Mouse (Mus musculus): Measurements from ENCODE around the gene Prrx2. TPM values are rescaled to one million over a fixed set of nuclear protein-coding genes. Genes with fewer than 3 reads are reported as not detected.
A peak's percentile ranks its signal among the peaks of the same experiment; 100 is the strongest.

Gene Prrx2
- polyA plus RNA-seq, 1 experiment from 2014 or later = 4.3 TPM

- no peaks in the 10 kb centered on the region for H3K27me3 ChIP-seq (replicated peaks; ENCODE audit: insufficient read depth, low read length)
- TF ChIP-seq CTCF (IDR thresholded peaks at IDR 0.05) (no peak), EP300 (IDR thresholded peaks at IDR 0.05) (no peak)
- no peak overlapping the region for H3K4me2 ChIP-seq (replicated peaks; ENCODE audit: low read depth, low read length)
- 80% methylated on average over 1 of the region's 1 CpGs for WGBS
- H3K4me1 ChIP-seq (ENCODE audit: insufficient read depth, low read depth, low read length) = no peaks in the 10 kb centered on the region
- no peak overlapping the region for H3K4me3 ChIP-seq (ENCODE audit: low read depth, low read length)
- no peaks in the 10 kb centered on the region for H3K9me3 ChIP-seq (ENCODE audit: low read length)
- ATAC-seq = no peak
- no peak overlapping the region for H3K9ac ChIP-seq (replicated peaks; ENCODE audit: low read depth)
- H3K36me3 ChIP-seq (ENCODE audit: insufficient read depth, low read length) = 0 out of 2 replicates have a peak, but pooled peaks cover 7% of the 10 kb centered on the region
- DNase-seq (ENCODE audit: low spot score) = no peak
- no peak overlapping the region for H3K27ac ChIP-seq (ENCODE audit: low read length)
Observed at GRCm38 (mm10) chr2:30816383-30816782, 18.4 kb upstream of the Prrx2 start.

DNA sequence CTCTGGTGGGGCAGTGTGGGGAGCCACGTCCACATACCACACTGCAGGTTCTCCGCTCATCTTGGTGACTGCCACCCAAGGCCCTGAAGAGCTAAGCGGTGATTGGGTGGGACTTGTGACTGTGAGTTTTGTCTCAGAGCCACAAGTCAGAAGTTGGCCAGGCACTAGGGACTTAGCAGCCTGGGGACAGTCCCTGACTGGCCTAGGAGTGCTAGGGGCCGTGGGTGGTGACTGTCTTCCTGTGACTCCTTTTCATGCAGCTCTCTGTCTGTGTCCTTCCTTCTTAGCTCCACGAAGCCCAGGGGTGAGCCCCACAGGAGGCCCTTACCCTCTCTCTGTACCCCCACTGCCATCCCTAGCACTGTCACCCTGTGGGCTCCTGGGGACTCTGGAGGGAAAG lies 14.9 kb upstream of the Prrx2 start:
- Histone ChIP-seq H3K27me3 (replicated peaks; ENCODE audit: insufficient read depth, low read length) (no peaks in the 10 kb centered on the region), H3K4me2 (replicated peaks; ENCODE audit: low read depth, low read length) (no peak overlapping the region), H3K9ac (replicated peaks; ENCODE audit: low read depth) (no peak overlapping the region), H3K4me3 (ENCODE audit: low read depth, low read length) (no peak overlapping the region), H3K4me1 (ENCODE audit: insufficient read depth, low read depth, low read length) (no peaks in the 10 kb centered on the region), H3K27ac (ENCODE audit: low read length) (no peak overlapping the region), H3K9me3 (ENCODE audit: low read length) (no peaks in the 10 kb centered on the region), H3K36me3 (ENCODE audit: insufficient read depth, low read length) (peaks cover 28% of the 10 kb centered on the region)
- ATAC-seq (no peak), DNase-seq (ENCODE audit: low spot score) (no peak)
- TF ChIP-seq CTCF (IDR thresholded peaks at IDR 0.05) (no peak), EP300 (IDR thresholded peaks at IDR 0.05) (no peak)
- WGBS = 87% methylated on average over 5 of the region's 5 CpGs

DNA sequence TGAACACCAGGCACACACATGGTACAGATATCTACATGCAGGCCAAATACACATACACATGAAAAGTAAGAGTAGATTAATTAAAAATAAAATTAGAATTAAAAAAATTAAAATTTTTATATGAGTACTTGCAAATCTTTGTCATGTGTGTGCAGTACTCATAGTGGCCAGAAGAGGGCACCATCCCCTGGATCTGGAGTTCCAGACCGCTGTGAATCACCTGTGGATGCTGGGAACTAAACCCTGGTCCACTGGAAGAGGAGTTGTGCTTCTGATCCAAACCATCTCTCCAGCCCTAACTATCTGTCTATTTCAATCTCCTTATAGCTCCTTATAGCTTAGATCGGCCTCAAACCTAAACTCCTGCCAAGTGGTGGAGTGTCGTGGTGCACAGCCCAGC lies 13.7 kb upstream of the Prrx2 start:
- Histone ChIP-seq H3K4me1 (ENCODE audit: insufficient read depth, low read depth, low read length) (no peaks in the 10 kb centered on the region), H3K9ac (replicated peaks; ENCODE audit: low read depth) (no peak overlapping the region), H3K27ac (ENCODE audit: low read length) (no peak overlapping the region), H3K36me3 (ENCODE audit: insufficient read depth, low read length) (peaks cover 36% of the 10 kb centered on the region), H3K4me2 (replicated peaks; ENCODE audit: low read depth, low read length) (no peak overlapping the region), H3K4me3 (ENCODE audit: low read depth, low read length) (no peak overlapping the region), H3K27me3 (replicated peaks; ENCODE audit: insufficient read depth, low read length) (no peaks in the 10 kb centered on the region), H3K9me3 (ENCODE audit: low read length) (no peaks in the 10 kb centered on the region)
- TF ChIP-seq EP300 (IDR thresholded peaks at IDR 0.05) (no peak), CTCF (IDR thresholded peaks at IDR 0.05) (peak; percentile 45)
- no peak for DNase-seq (ENCODE audit: low spot score)
- 94% methylated on average over 3 of the region's 3 CpGs for WGBS
- no peak for ATAC-seq

DNA sequence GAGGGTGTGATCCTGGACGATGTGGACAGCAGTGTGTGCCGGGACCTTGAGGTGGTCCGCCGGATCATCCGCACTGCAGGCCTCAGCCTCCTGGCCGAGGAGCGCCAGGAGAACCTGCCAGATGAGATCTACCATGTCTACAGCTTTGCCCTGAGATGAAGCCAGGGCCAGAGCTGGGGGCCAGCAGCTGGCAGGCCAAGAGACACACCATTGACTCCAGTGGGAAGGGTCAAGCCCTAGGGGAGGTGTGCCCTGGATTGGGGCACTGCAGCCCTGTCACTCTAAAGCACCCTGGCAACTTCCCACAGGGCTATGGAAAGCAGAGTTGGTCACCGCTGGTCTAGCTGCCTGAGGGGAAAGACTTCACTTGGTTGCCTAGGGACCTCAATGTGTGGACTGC lies 12.3 kb upstream of the Prrx2 start:
- 86% methylated on average over 8 of the region's 8 CpGs for WGBS
- no peak for ATAC-seq
- Histone ChIP-seq H3K4me3 (ENCODE audit: low read depth, low read length) (no peak overlapping the region), H3K9ac (replicated peaks; ENCODE audit: low read depth) (no peak overlapping the region), H3K4me1 (ENCODE audit: insufficient read depth, low read depth, low read length) (peaks cover 7% of the 10 kb centered on the region), H3K4me2 (replicated peaks; ENCODE audit: low read depth, low read length) (no peak overlapping the region), H3K9me3 (ENCODE audit: low read length) (no peaks in the 10 kb centered on the region), H3K27ac (ENCODE audit: low read length) (no peak overlapping the region), H3K27me3 (replicated peaks; ENCODE audit: insufficient read depth, low read length) (no peaks in the 10 kb centered on the region), H3K36me3 (ENCODE audit: insufficient read depth, low read length) (peaks cover 40% of the 10 kb centered on the region)
- DNase-seq (ENCODE audit: low spot score) = no peak
- TF ChIP-seq EP300 (IDR thresholded peaks at IDR 0.05) (no peak), CTCF (IDR thresholded peaks at IDR 0.05) (no peak)

DNA sequence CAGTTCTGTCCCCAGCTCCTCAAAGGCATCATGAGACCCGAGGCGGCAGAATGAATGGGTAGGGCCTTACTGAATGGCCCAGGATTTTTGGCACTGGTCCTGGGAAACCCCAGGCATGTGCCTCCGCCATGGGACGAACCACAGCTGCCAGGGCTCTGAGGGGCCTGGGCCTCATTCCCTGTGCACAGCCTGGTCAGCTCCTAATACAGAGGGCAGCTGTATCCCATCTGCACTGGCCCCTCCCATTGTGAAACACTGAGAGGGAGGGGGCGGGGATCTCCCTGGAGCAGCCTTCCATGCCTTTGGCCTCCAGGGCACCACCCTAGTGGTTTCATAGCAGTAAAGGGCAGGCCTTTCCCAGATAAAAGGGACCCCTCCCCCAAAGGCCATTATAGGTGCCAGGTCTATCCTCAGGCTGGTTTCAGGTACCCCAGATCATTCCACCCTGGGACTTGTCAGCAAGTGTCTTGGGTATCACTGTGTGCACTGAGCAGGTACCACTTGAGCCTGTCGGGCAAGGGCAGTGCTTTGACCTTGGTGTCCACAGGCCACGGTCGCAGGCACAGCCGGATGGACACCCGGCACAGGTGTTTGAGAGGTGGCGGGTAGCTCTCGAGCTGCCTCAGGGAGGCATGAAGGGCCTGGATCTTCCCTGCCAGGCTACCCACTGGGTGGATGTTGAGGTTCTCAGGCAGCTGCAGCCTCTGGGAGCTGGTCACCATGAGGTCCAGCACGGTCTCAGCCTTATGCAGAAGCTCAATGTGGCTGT lies 11.2 kb upstream of the Prrx2 start:
- 71% methylated on average over 13 of the region's 13 CpGs for WGBS
- DNase-seq (ENCODE audit: low spot score) (peak; percentile 92), ATAC-seq (peak; percentile 82)
- peaks cover 40% of the 10 kb centered on the region for H3K36me3 ChIP-seq (ENCODE audit: insufficient read depth, low read length)
- H3K27ac ChIP-seq (ENCODE audit: low read length) = no peak overlapping the region
- TF ChIP-seq CTCF (IDR thresholded peaks at IDR 0.05) = peak; percentile 26; the same call in 1 of the 2 replicates
- TF ChIP-seq EP300 (IDR thresholded peaks at IDR 0.05) = no peak
- H3K9me3 ChIP-seq (ENCODE audit: low read length) = no peaks in the 10 kb centered on the region
- no peak overlapping the region for H3K9ac ChIP-seq (replicated peaks; ENCODE audit: low read depth)
- H3K4me2 ChIP-seq (replicated peaks; ENCODE audit: low read depth, low read length) = no peak overlapping the region
- no peaks in the 10 kb centered on the region for H3K27me3 ChIP-seq (replicated peaks; ENCODE audit: insufficient read depth, low read length)
- peaks cover 7% of the 10 kb centered on the region for H3K4me1 ChIP-seq (ENCODE audit: insufficient read depth, low read depth, low read length)
- no peak overlapping the region for H3K4me3 ChIP-seq (ENCODE audit: low read depth, low read length)

GRCm38 (mm10) chr2:30826825-30827748 lies 7.7 kb upstream of the Prrx2 start:
- H3K27ac ChIP-seq (ENCODE audit: low read length) = peak overlapping the region; percentile 77
- H3K36me3 ChIP-seq (ENCODE audit: insufficient read depth, low read length) = peaks cover 33% of the 10 kb centered on the region
- peak overlapping the region; percentile 85 for H3K9ac ChIP-seq (replicated peaks; ENCODE audit: low read depth)
- H3K4me2 ChIP-seq (replicated peaks; ENCODE audit: low read depth, low read length) = peak overlapping the region; percentile 84
- TF ChIP-seq EP300 (IDR thresholded peaks at IDR 0.05) (no peak), CTCF (IDR thresholded peaks at IDR 0.05) (peak; percentile 55)
- DNase-seq (ENCODE audit: low spot score) = peak; percentile 79
- peaks cover 7% of the 10 kb centered on the region for H3K4me1 ChIP-seq (ENCODE audit: insufficient read depth, low read depth, low read length)
- 29% methylated on average over 26 of the region's 26 CpGs for WGBS
- peak overlapping the region; percentile 93 for H3K4me3 ChIP-seq (ENCODE audit: low read depth, low read length)
- H3K9me3 ChIP-seq (ENCODE audit: low read length) = no peaks in the 10 kb centered on the region
- ATAC-seq = no peak
- H3K27me3 ChIP-seq (replicated peaks; ENCODE audit: insufficient read depth, low read length) = no peaks in the 10 kb centered on the region

All from lung, postnatal 0 days (tissue).